Mouse (Mus musculus) cortical plate, adult 2 months (tissue): ENCODE measurements around the gene Alkbh6.

Experiments used
- CTCF ChIP-seq: fragments of 200-500 bp; IDR thresholded peaks from 2 replicates; pipeline ENCODE4 v1.5.1; 2011; ENCODE audit warnings: mild to moderate bottlenecking, control low read depth, low read length; ENCODE audit not compliant: insufficient read depth; ENCODE audit errors: extremely low read depth
- POLR2A ChIP-seq: fragments of 200-500 bp; IDR thresholded peaks from 2 replicates; pipeline ENCODE4 v1.6.1; 2011; ENCODE audit warnings: mild to moderate bottlenecking, low read length, control low read depth; ENCODE audit not compliant: insufficient read depth; ENCODE audit errors: extremely low read depth

DNA sequence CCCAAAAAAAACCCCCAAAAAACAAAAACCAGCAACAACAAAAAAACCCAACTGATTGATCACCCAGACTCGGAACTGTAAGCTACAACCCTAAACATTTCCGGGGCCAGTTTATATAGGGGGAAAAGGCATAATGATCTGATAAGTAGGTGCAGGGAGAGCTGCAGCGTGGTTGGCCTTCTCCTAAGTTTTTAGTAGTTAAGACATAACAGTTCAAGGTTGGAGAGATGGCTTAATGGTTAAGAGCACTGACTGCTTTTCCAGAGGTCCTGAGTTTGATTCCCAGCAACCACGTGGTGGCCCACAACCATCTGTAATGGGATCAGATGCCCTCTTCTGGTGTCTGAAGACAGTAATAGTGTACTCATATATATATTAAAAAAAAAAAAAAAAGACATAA, 27.0 kb upstream of the Alkbh6 start:
- no peak for TF ChIP-seq CTCF
- TF ChIP-seq POLR2A = no peak
